Mouse (Mus musculus) fibroblast of lung, adult 2 months (primary cell): ENCODE measurements around the gene Gm49321.

Experiments
- DNase-seq: peaks from one replicate; pipeline ENCODE4 v3.0.0-alpha.2; 2011; ENCODE audit warnings: low read depth

Gene Gm49321

GRCm38 (mm10) chr12:73937353-73937752, at the start of gene Gm49321:
Gene Gm49321 (plus strand): TSS chr12:73937653.
- DNase-seq = no peak

- no peak for DNase-seq
Measured at GRCm38 (mm10) chr12:73888003-73888783, 49.3 kb upstream of the Gm49321 start.

GRCm38 (mm10) chr12:73889571-73889970, 47.9 kb upstream of the Gm49321 start:
- DNase-seq = no peak

DNA sequence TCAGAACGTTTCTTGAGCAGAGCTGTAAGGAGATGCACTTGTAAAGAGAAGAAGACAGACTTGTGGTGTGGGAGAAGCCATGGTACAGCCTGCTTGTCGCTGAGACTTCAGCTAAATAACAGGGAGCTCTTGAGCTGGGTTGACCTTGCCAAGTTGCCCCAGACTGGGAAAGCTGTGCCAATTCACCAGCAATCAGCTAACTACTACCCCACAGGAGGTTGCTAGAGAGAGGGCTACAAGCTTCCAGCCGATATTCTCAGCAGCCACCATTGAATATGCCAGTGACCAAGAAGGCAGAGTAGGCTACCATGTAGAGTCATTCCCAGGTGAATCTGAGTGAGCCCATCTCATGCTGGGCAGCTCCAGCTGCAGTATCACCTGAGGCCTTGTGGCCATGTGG, 47.4 kb upstream of the Gm49321 start:
- DNase-seq = no peak

DNA sequence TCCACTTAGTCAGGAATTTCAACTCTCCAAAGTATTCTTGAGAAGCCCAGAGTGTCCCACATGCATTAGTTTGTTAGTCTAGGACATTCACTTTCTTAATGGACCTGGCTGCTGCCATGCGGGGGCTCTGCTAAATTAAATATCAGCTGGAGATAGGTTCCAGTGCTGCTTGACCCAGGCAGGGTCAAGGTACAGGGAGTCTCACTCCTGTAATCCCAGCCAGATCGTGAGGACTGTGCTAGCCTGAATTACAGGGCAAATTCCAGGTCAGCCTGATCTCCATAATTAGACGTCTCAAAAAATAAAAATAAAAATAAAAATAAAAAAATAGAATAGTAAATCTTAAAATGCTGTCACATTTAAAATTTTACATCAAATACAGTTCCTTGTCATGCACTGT, 44.8 kb upstream of the Gm49321 start:
- DNase-seq = no peak

GRCm38 (mm10) chr12:73894838-73895237, 42.6 kb upstream of the Gm49321 start:
- DNase-seq = no peak

GRCm38 (mm10) chr12:73895674-73896073, 41.8 kb upstream of the Gm49321 start:
- DNase-seq = no peak

DNA sequence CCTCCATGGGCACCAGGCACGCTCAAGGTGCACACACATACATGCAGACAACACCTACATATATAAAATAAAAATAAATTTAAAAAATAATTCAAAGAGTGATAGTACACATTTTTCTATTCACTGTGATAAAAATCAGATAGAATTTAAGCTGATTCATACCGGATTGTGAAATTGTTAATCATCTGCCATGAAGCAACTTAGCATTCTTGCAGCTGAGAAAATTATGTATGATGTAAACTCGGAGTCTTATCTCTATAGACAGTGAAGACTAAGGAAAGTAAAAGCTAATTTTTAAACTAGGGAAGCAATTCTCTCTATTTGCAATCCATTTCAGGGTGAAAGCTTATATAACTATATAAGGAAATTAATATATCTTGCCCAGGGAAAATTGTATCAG, 41.0 kb upstream of the Gm49321 start:
- no peak for DNase-seq

DNA sequence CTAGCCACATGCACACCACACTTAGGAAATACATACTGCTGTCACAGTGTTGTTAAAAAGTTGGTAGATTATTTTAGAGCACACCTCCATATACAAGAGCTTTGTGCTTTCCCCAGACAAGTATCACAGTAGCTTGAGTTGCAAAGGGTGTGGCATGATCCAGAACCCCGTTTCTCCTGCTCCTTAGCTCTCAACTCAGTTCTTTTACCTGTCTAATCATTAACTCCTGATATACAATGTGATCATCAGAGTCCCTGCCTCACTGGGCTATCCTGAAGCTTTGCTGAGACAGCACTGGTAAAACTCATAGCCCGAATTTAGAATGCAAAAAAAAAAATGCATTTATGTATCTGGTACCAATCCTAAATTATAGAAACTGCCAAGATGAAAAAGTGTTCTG, 39.2 kb upstream of the Gm49321 start:
- DNase-seq = no peak

GRCm38 (mm10) chr12:73904133-73904934, 33.1 kb upstream of the Gm49321 start:
- DNase-seq = no peak

- DNase-seq = no peak
Measured at GRCm38 (mm10) chr12:73905041-73905440, 32.4 kb upstream of the Gm49321 start.

- DNase-seq = no peak
Measured at GRCm38 (mm10) chr12:73905555-73905954, 31.9 kb upstream of the Gm49321 start.

DNA sequence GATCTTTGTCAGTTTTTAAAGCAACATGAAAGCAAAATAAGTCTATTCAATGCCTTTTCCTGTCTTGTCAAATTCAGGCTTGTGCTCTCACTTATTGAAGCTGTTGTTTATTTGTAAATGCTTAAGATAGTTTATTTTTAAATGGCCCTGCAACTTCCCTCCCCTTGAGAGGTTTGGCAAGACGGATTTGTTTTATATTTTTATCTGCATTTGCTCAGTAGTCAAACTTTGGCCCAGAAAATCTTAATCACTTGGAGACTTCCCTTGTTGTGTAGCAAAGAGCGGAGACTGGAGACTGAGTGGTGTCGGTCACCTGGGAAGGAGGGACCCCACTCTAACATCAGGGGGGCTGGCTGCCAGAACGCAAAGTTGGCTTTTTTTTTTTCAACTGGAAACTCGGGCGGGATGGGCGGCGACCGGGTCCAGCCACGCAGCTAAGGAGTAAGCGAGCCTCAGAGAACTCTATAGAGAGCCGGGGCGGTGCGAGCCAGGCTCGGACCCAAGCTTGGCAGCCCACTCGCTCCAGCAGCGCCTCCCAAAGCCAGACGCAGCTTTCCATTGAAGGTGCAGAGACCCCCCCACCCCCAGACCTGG, 30.3 kb upstream of the Gm49321 start:
- no peak for DNase-seq

- DNase-seq = peak; percentile 96
Measured at GRCm38 (mm10) chr12:73907673-73908150, 29.7 kb upstream of the Gm49321 start.

- no peak for DNase-seq
Measured at GRCm38 (mm10) chr12:73908274-73909012, 29.0 kb upstream of the Gm49321 start.

GRCm38 (mm10) chr12:73909013-73909575, 28.4 kb upstream of the Gm49321 start:
- DNase-seq = no peak

DNA sequence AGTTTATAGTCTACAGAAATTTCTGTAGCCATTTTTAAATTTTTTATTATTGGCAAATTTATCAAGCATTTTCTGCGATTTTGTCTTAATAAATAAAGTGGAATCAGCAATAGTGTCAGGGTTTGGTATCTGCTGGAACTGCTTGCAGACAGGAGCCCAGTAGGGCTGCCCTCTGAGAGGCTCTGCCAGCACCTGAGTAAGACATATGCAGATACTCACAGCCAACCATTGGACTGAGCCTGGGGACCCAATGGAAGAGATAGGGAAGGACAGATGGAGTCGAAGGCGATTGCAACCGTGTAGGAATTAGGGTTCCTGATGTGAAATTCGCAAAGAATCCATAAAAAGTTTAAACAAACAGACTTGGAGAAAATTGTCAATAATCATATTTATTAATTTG, 19.0 kb upstream of the Gm49321 start:
- DNase-seq = no peak

GRCm38 (mm10) chr12:73930266-73930665, 7.2 kb upstream of the Gm49321 start:
- no peak for DNase-seq

- no peak for DNase-seq
Measured at GRCm38 (mm10) chr12:73931274-73931673, 6.2 kb upstream of the Gm49321 start.

DNA sequence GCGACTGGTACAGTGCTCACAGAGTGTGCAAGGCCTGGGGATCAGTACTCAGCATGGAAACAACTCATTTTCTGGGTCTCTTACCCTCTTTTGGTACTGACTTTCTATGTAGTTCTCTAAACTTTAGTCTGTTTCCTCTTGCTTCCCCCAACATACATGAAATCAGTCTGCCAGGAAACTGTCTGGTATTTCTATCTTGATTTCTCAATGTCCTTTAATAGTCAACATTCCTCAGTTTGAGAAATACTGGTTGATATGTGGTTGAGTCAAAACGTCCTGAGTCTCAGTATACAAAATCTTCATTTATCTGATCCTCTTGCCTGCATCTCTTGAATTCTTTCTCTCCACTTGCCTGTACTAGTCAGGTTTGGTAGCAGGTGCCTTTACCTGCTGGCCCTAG, 2.9 kb upstream of the Gm49321 start:
- no peak for DNase-seq

GRCm38 (mm10) chr12:73939542-73939941, 2.1 kb downstream of the Gm49321 start:
- DNase-seq = no peak

- DNase-seq = no peak
Measured at GRCm38 (mm10) chr12:73948415-73948814, 11.0 kb downstream of the Gm49321 start.
